Comparison of ENCODE assay signal across 21 mouse cellular contexts in genomic region chr7:131236091-131236490, GRCm38 (mm10).
"Had no signal": no experiment of that assay in that cellular context is flagged by ENCODE, and none has a peak within 500 bp of the region (broad histone marks: within the 10 kb centered on the region; RNA-seq: fewer than 3 reads in every experiment).

No protein-coding gene starts in this region.

- ATAC-seq: liver, embryonic 12.5 days had no signal

- H3K27me3 ChIP-seq: limb, embryonic 13.5 days; liver, embryonic 12.5 days; liver, embryonic 15.5 days; lung, embryonic 15.5 days; megakaryocyte, embryonic 14.5 days; neural tube, embryonic 12.5 days; neural tube, embryonic 15.5 days had no signal

- H3K4me3 ChIP-seq: limb, embryonic 13.5 days; liver, embryonic 12.5 days; liver, embryonic 15.5 days; lung, embryonic 15.5 days; megakaryocyte, embryonic 14.5 days; neural tube, embryonic 12.5 days; neural tube, embryonic 15.5 days had no signal

- H3K36me3 ChIP-seq: limb, embryonic 13.5 days; liver, embryonic 12.5 days; liver, embryonic 15.5 days; lung, embryonic 15.5 days; neural tube, embryonic 12.5 days; neural tube, embryonic 15.5 days had no signal

- DNase-seq: kidney, adult 18-20 months; kidney, adult 9 months; kidney, postnatal 14 days; kidney, postnatal 4 days; left cerebral cortex, postnatal 4 days; liver; lung, adult 18-20 months; lung, postnatal 10 days; lung, postnatal 36 days; midbrain, embryonic 14.5 days; retina, postnatal 1 day; right cerebral cortex, postnatal 4 days; thymus, adult 2 months; thymus, postnatal 25 days had no signal
